Mouse (Mus musculus): ENCODE data around the gene Osbp.
"Not testable (repeated sequence)": the region's sequence is repeated elsewhere in the genome, so short reads cannot be mapped to it uniquely, and the experiment has no call there.

The Osbp gene

DNA sequence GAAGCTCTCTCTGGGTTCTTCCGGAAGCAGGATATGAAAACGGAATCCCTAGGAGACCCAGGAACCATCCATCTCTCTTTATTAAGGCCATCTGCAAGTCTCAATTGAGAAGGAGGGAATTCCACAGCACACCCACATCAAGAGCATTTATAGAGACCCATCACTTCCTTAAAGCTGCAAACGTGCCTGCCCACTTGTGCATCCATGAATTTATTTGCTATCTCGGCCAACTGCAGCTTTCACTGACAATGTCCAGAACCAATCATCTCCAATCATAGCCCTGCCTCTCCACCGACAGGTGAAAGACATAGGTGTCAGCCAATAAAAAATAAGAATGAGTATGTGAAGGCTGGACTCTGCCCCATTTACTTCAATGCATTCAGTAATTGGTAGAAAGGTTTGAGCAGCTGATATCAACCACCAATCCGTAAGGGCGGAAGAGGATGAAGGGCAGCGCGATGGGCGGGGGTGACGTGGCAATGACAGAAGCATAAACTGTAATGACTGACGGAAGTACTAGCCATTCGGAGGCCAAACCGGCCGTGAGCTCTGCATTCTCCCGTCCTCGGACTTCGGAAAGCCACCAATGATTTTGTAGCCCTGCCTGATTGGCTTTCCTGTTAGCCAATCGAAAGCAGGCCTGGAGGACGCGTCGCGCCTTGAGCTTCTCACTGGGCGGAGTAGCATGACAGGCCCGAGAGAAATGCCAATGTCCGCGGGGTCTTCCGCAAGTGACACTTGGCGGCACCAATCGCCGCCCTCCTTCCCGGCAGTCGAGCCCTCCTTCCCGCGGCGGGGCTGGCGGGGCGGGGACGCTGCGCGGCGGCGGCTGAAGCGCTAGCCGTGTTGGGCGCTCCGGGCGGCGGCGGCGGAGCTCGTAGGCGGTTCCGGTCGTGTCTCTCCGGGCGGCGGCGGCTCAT is at the start of gene Osbp:
Osbp (plus strand) TSS at position 919 of the 920 bp plus-strand sequence.
- DNase-seq (ENCODE audit: low read depth, low spot score), result peak; percentile 100

GRCm38 (mm10) chr19:11922068-11922467 is 43.7 kb upstream of the Osbp start:
- DNase-seq (ENCODE audit: low read depth, low spot score), result no peak

- not testable (repeated sequence) for DNase-seq (ENCODE audit: low read depth, low spot score)
These were observed 43.2 kb upstream of the Osbp start for GRCm38 (mm10) chr19:11922515-11922914.

- DNase-seq (ENCODE audit: low read depth, low spot score), result no peak
These were observed 39.4 kb upstream of the Osbp start for GRCm38 (mm10) chr19:11926380-11926779.

DNA sequence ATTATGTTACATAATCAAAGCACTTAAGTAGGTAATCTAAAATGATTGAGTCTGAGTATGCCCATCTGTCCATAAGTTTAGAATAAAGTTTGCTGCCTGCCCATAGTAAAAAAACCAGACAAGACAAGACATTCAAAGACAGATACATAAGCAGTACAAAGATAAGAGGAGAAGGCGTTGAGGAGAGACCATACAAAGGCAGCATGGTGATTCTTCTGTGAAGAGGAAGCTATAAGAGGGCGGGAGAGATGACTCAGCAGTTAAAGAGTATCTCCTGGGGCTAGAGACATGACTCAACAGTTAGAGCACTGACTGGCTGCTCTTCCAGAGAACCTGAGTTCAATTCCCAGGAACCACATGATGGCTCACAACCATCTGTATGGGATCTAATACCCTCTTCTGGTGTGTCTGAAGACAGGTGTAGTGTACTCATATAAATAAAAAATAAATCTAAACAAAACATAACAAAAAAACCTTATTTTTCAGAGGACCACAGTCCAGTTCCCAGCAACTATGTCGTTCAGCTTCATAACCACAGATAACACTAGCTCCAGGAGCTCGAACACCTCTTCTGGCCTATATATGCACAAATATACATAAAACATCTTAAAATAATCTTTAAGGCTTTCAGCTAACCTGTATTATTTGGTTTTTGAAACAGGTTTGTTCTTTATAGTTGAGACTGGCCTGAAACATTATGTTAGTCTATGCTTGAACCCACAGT is 37.6 kb upstream of the Osbp start:
- peak; percentile 47 for DNase-seq (ENCODE audit: low read depth, low spot score)

DNA sequence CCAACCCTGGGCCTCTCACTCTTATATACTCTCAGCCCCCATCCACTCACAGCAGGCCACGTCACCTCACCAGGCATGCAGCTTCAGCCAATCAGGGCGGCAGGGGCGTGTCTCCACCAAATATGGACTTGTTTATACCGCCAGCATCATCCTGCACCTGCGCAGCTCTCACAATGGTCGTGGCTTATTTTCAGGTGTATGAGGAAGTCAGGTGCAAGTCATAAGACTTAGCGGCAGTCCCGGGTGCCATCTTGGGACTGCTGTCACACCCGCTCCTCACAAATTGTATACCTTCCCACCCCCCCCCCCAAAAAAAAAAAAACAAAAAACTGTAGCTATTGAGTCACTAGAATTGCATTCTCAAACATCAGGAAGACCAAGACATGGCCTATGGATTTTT is 19.3 kb upstream of the Osbp start:
- DNase-seq (ENCODE audit: low read depth, low spot score), result peak; percentile 40

DNA sequence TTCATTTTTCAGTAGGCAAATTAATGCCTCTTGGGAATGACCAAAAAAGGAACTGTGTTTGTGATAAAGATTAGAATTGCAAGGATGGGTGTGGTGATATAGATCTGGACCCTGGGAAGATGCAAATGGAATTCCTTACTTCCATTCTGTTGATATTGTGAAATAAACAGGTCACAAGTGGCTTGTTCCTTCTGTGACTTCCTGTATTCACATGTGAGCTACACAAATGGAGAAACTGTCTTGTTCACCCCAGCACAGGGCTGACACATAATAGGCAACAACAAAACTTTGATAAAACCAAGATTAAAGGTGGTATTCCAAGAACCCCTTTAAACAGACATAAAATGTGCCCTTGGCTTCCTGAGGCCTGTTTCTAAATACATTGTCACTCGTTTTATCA is 15.9 kb upstream of the Osbp start:
- no peak for DNase-seq (ENCODE audit: low read depth, low spot score)

DNA sequence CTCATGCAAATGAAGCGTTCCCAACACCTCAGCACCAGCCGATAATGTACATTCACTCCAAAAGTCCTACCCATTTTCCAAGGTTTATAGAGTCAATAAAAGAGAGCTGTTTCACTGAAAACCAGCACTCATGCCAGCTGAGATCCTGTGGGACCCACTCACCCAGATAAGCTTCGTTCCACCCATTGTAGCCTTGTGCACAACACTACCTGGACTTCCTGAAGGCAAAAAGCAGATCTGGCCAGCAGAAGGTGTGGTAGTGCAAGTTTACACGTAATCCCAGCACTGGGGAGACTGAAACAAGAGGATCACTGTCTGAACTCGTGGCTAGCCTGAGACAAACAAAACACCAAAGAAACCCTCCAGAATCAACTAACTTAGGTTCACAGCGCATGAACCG is 15.0 kb upstream of the Osbp start:
- no peak for DNase-seq (ENCODE audit: low read depth, low spot score)

- DNase-seq (ENCODE audit: low read depth, low spot score), result peak; percentile 56
These were observed 11.5 kb upstream of the Osbp start for GRCm38 (mm10) chr19:11954206-11954605.

GRCm38 (mm10) chr19:11956636-11957035 is 9.1 kb upstream of the Osbp start:
- DNase-seq (ENCODE audit: low read depth, low spot score), result no peak

DNA sequence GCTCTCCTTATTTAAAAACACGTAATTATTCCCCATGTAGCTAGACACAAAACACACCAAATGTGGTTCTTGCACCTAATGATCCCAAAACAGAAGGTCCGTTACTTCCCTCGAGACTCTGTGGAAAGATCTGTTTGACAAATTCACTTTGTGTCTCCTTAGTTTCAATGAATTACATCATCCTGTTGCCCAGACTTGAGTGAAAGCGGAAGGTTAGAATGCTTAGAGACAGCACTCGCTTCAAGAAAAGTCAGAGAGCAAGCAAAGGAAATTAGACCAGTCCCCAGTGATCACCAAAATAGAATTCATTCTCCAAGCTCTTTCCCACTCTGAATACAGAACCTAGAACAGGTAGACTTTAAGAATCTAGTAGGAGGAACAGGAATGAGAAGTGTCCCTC is 8.3 kb upstream of the Osbp start:
- no peak for DNase-seq (ENCODE audit: low read depth, low spot score)

- DNase-seq (ENCODE audit: low read depth, low spot score), result no peak
These were observed 7.9 kb upstream of the Osbp start for GRCm38 (mm10) chr19:11957846-11958245.

GRCm38 (mm10) chr19:11964266-11964665 is 1.5 kb upstream of the Osbp start:
- peak; percentile 37 for DNase-seq (ENCODE audit: low read depth, low spot score)

DNA sequence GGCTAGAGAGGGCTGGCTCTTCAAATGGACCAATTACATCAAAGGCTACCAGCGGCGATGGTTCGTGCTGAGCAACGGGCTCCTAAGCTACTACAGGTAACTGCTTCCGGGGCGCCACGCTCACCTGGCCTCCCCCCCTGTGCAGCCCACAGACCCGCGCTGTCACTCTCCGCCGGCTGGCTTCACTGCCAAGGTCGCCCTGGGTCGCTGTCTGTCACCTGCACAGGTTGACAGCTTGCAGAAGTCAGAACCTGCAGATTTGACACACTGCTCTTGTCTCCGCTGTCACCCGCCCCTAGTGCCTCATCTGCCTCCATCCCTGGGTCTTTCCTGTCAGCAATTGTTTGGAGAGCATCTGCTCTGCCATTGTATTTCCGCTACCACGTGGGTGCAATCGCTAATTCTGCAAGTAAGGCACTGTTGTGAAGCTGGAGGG is 478 bp downstream of the Osbp start:
- DNase-seq (ENCODE audit: low read depth, low spot score), result peak; percentile 64

DNA sequence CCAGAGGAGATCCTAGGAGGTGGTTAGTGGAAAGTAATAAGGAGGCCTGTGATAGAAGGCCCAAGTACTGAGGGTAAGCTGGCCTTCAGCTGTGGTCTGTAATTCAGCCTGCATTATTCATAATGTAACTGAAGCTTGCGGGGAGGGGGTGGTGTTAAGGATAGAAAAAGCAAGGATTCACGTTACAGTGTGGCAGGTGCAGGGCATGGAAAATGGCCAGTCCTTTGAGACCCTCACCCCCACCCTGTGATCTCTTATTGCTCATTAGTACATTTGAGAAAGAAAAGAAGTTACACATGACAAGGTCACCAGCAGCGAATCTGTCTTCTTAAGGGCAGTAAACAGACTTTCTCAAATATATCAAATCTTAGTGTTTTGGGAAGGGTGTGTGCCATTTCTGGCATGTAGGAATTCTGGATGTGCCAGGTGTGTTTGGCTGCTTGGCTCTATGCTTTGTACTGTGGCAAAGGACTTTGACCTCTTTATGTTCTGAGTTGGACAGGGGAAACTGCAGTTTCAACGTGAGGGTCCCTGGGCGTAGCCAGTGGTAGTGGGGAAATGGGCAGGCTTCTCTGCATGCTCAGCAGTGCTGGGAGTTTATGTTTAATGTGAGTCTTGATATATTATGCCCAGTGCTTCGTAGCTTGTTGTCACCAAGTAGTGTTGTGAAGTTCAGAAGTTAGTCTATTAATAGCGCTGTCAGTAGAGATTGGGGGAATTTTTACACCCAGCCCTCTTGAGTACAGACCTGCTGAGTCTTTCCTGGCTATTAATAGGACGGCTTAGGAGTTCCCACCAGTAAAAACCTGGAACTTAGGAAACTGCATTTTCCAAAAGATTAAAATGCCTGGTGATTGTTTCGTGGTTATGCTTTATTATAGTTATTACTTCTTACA is 3.7 kb downstream of the Osbp start:
- no peak for DNase-seq (ENCODE audit: low read depth, low spot score)

- DNase-seq (ENCODE audit: low read depth, low spot score), result no peak
These were observed 7.9 kb downstream of the Osbp start for GRCm38 (mm10) chr19:11973511-11974222.

DNA sequence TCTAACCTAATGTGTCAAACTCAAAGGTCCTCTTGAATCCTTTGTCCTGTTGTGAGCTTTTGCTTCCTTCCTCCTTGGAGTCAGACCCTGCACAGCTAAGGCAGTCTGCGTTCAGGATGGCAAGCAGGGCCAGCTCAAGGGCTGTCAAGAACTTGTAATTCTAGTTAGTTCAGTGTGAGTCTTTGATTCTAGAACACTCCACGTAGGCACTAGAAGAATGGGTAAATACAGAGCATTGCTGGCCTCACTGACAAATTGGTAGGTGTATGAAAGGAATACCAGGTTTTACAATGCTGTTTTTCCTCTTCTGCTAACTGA is 8.4 kb downstream of the Osbp start:
- DNase-seq (ENCODE audit: low read depth, low spot score), result no peak

DNA sequence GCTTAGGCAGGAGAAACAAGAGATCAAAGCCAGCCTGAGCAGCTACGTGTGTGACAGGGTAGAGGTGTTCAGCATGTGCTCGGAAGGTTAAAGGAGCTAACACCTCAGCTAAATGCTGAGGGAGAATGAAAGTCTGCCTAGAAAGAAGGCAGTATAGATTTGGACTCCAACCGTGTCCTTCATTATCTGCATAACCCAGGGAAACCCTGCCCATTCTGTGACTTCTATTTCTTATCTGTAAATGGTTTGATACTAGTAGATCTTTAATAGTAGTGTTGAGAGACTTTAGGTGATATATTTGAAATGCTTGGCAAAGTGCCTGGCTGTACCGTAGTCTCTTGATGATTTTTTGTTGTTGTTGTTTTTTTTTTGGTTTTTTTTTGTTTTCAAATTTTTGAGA is 9.9 kb downstream of the Osbp start:
- DNase-seq (ENCODE audit: low read depth, low spot score), result no peak

GRCm38 (mm10) chr19:11977363-11977762 is 11.6 kb downstream of the Osbp start:
- no peak for DNase-seq (ENCODE audit: low read depth, low spot score)

GRCm38 (mm10) chr19:11980471-11980870 is 14.7 kb downstream of the Osbp start:
- no peak for DNase-seq (ENCODE audit: low read depth, low spot score)

DNA sequence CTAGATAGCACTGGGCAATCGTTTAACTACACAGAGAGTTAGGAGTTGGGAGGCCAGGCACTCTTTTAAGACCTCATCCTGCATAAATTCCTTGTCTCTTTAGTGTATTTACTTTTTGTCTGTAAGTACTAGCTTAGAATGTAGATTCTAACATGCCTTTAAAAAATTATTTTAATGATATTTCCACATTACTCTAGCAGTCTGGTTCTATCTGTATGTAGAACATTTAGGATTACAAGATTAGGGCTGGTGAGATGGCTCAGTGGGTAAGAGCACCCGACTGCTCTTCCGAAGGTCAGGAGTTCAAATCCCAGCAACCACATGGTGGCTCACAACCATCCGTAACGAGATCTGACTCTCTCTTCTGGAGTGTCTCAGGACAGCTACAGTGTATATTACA is 18.9 kb downstream of the Osbp start:
- DNase-seq (ENCODE audit: low read depth, low spot score), result not testable (repeated sequence)

Data from ZHBTc4 (cell line).